Mouse (Mus musculus) hindbrain, embryonic 15.5 days (tissue): Measurements from ENCODE around the gene Pex12. TPM values are rescaled to one million over a fixed set of nuclear protein-coding genes. Genes with fewer than 3 reads are reported as not detected.
"Not testable (repeated sequence)": the region's sequence is repeated elsewhere in the genome, so short reads cannot be mapped to it uniquely, and the experiment has no call there.

Experiments used
- ATAC-seq: fragments of 200-750 bp; cut with Nextera tagmentation; 2 replicates; pipeline ENCODE4 v1.8.0; 2017; ENCODE audit warnings: low read depth, moderate number of reproducible peaks, moderate TSS enrichment; ENCODE audit not compliant: low FRiP score
- H3K27ac ChIP-seq: fragments of 300-500 bp; sonication (generic); replicated peaks from 2 replicates; pipeline ENCODE4 v1.5.1; 2015; ENCODE audit warnings: mild to moderate bottlenecking, inconsistent platforms
- H3K27me3 ChIP-seq: fragments of 300-500 bp; sonication (generic); 2 replicates; pipeline ENCODE4 v1.6.1; 2015; ENCODE audit warnings: control low read depth, inconsistent platforms
- H3K36me3 ChIP-seq: fragments of 300-500 bp; sonication (generic); 2 replicates; pipeline ENCODE4 v1.6.1; 2015; ENCODE audit warnings: control low read depth, inconsistent platforms
- H3K4me1 ChIP-seq: fragments of 300-500 bp; sonication (generic); replicated peaks from 2 replicates; pipeline ENCODE4 v1.6.1; 2015; ENCODE audit warnings: control low read depth, inconsistent platforms
- H3K4me2 ChIP-seq: fragments of 300-500 bp; sonication (generic); 2 replicates; pipeline ENCODE4 v1.6.1; 2015; ENCODE audit warnings: moderate library complexity, mild to moderate bottlenecking, inconsistent platforms
- H3K4me3 ChIP-seq: fragments of 300-500 bp; sonication (generic); 2 replicates; pipeline ENCODE4 v1.5.1; 2015; ENCODE audit warnings: mild to moderate bottlenecking, inconsistent platforms
- H3K9ac ChIP-seq: fragments of 300-500 bp; sonication (generic); 2 replicates; pipeline ENCODE4 v1.6.1; 2015; ENCODE audit warnings: inconsistent platforms
- H3K9me3 ChIP-seq: fragments of 300-500 bp; sonication (generic); 2 replicates; pipeline ENCODE4 v1.6.1; 2016; ENCODE audit warnings: control low read depth, inconsistent platforms
- WGBS: fragments of 180-500 bp; shearing (Covaris S2); methylation state at CpG from one replicate; pipeline ENCODE4 v1.1.7; 2015; 5-methylcytosine and 5-hydroxymethylcytosine counted together
- polyA plus RNA-seq: library from polyadenylated mRNA; unstranded; fragments of >200 nt; fragmentation: Nextera tagmentation; extraction: Ambion mirVana; gene quantifications from 2 replicates; pipeline ENCODE4 v1.2.1, GENCODE M21; 2015

Gene Pex12
- 15.6 and 15.9 TPM in 2 replicates for polyA plus RNA-seq

DNA sequence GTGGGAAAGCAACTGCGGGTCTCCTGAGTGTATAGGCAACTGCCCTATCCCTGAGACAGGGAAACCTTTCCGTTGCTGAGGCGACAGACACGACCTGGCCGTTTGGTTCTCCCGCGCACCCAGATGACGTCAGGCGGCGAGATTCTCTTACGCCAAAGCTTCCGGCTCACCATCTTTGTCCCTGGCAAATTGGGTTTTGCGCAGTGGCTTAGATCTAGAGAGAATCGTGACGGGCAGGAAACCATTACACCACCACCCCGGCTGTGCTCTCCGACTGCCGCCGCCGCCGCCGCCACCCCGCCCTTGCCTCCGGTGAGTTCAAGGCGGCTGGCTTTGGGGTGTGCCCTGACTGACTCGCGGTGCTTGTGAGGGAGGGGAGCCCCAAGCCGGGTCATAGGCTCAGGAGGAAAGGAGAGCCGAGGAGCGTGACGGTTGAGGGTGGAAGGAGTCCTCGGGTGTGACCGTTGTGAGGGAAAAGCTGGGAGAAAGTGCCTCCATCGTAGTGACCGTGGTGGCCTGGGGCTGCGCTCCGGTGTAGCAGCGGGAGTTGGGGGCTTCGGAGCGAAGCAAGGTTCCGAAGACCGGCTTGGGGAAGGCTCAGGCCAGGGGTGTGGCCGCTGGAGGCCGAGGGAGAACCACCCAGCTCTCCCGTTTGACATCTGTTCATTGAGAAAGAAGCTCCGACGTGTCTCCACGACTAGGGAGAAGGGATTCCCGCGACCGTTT lies at the start of gene Pex12:
Gene Pex12, minus strand, starts transcription at position 61 of the 726 bp plus-strand sequence.
- no peaks in the 10 kb centered on the region for H3K36me3 ChIP-seq
- peak within 1 kb of the TSS; percentile 58 for H3K4me2 ChIP-seq
- H3K9me3 ChIP-seq: no peaks in the 10 kb centered on the region
- WGBS: under 1% methylated on average over 51 of the region's 51 CpGs
- H3K4me1 ChIP-seq: peaks cover 56% of the 10 kb centered on the region
- peak; percentile 82 for ATAC-seq
- peak within 1 kb of the TSS; percentile 98 for H3K27ac ChIP-seq
- peak within 1 kb of the TSS; percentile 99 for H3K4me3 ChIP-seq
- H3K27me3 ChIP-seq: no peaks in the 10 kb centered on the region
- peak within 1 kb of the TSS; percentile 100 for H3K9ac ChIP-seq

DNA sequence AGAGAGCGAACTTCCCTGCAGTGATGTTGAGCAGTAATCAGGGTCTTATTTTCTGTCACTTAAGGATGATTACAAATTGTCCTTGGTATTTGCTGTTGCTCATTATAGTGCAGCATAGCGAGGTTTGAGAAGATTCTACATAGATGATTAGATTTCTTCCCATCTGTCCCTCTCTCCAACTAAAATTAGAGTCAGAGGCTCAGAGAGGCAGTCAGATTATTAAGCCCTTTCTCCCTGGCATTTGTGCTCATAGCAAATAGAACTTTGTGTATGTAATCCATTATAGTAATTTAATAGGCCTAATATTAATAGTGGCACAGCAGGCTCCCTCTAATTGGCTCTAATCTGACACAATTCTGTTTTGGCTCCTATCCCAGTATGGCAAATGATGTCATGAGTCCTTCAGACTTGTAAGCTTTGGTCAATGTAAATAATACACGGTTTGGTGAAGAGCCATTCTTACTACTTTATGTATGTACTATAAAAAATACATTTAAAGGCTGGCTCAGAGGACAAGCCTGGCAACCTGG lies 39.4 kb upstream of the Pex12 start:
- Histone ChIP-seq H3K4me1 (no peaks in the 10 kb centered on the region), H3K27me3 (no peaks in the 10 kb centered on the region), H3K4me2 (no peak overlapping the region), H3K36me3 (peaks cover 82% of the 10 kb centered on the region), H3K9me3 (no peaks in the 10 kb centered on the region), H3K9ac (no peak overlapping the region), H3K4me3 (no peak overlapping the region), H3K27ac (no peak overlapping the region)
- WGBS: 82% methylated on average over 3 of the region's 3 CpGs
- ATAC-seq: no peak

DNA sequence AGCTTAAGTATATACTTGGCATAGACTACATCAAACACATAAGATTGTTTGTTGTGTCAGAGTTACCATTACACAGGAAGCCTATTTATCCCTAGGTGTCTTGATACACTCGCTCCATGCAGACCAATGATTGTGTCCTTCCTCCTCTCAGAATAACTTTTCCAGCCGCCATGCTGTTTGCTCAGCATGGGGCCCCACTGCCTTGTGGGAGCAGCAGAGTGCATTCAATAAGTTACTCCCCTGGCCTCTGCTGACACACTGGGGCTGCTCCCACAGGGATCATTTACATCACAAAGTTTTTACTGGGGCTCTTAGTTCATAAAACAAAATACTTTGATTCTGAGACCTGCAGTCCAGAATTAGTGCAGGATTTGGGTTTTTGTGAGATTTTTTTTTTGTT lies 37.3 kb upstream of the Pex12 start:
- H3K4me1 ChIP-seq: no peaks in the 10 kb centered on the region
- H3K4me3 ChIP-seq: no peak overlapping the region
- no peak overlapping the region for H3K27ac ChIP-seq
- peaks cover 87% of the 10 kb centered on the region for H3K36me3 ChIP-seq
- no peak for ATAC-seq
- H3K4me2 ChIP-seq: no peak overlapping the region
- WGBS: 13% methylated on average over 2 of the region's 2 CpGs
- H3K9me3 ChIP-seq: no peaks in the 10 kb centered on the region
- H3K9ac ChIP-seq: no peak overlapping the region
- no peaks in the 10 kb centered on the region for H3K27me3 ChIP-seq

DNA sequence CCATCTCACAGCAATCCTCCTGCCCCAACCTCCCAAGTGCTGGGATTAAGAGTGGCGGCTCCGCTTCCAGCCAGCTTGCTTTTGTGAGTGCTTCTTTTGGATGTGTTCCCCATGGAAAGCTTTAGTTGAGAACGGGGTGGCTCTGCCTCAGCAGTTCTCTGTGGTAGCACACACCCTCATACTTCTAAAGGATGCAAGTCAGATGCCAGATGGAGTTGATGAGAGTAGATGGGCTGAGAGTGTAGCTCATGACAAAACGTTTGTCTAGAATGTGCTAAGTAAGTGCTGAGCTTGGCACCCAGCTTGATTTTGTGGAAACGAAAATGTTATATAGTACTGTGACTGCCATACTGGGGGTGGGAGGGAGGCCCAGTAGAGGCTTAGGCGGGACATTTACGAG lies 33.4 kb upstream of the Pex12 start:
- Histone ChIP-seq H3K9me3 (no peaks in the 10 kb centered on the region), H3K4me2 (no peak overlapping the region), H3K27me3 (no peaks in the 10 kb centered on the region), H3K27ac (no peak overlapping the region), H3K4me1 (no peaks in the 10 kb centered on the region), H3K9ac (no peak overlapping the region), H3K4me3 (no peak overlapping the region), H3K36me3 (peaks cover 71% of the 10 kb centered on the region)
- 91% methylated on average over 7 of the region's 7 CpGs for WGBS
- no peak for ATAC-seq

DNA sequence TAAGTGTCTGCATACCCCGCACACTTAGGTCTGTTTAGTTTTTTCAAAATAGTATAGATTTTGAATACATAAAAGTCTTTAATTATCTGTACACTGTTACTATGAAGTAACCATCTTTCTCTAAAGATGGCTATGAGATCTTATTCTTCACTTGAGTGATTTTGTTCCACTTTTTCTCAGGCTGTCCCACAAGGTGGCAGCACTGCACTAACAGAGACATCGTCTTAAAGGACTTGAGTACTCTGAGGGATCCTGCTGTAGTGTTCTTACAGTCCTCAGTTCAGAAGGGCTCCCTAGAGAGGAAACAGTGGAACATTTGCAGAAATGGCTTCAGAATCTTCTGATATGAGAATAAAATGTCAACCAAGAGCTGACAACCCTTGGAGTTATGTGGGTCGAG lies 25.0 kb upstream of the Pex12 start:
- Histone ChIP-seq H3K9me3 (no peaks in the 10 kb centered on the region), H3K36me3 (peaks cover 64% of the 10 kb centered on the region), H3K4me1 (no peaks in the 10 kb centered on the region), H3K4me2 (no peak overlapping the region), H3K27ac (no peak overlapping the region), H3K9ac (no peak overlapping the region), H3K4me3 (no peak overlapping the region), H3K27me3 (no peaks in the 10 kb centered on the region)
- no peak for ATAC-seq
- 62% methylated on average over 3 of the region's 3 CpGs for WGBS

DNA sequence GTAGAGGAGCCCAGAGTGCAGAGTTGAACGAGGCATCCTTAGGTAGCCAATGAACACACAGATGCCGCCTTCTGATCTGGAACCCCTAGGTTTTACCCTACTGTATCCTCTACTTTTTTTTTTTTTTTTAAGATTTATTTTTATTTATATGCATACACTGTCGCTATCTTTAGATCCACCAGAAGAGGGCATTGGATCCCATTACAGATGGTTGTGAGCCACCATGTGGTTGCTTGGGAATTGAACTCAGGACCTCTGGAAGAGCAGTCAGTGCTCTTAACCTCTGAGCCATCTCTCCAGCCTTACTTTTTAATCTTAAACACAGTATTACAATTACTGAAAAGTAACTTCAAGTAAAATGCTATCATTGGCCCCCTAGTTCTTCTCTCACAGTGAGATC lies 24.3 kb upstream of the Pex12 start:
- H3K27ac ChIP-seq, H3K9ac ChIP-seq, H3K4me2 ChIP-seq, H3K27me3 ChIP-seq, H3K9me3 ChIP-seq, H3K4me3 ChIP-seq, ATAC-seq, H3K4me1 ChIP-seq: not testable (repeated sequence)
- peaks cover 71% of the 10 kb centered on the region for H3K36me3 ChIP-seq
- 84% methylated on average over 3 of the region's 3 CpGs for WGBS

DNA sequence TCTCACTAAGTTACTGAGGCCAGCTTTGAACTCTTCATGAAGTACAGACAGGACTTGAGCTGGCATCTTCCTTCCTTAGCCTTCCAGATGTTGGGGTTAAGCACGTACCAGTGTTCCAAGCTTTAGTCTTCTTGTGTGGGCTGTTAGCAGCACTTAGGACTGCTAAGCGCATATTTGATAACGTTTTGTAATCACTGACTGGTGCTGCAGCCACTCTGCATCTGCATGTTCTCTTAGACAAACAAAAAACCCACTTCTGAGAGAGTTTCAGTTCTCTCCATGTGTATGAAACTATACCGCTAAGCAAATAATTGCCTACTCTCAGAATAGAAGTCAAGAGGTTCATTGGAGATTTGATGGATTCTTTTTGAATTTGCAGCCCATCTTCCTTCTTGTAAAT lies 16.7 kb upstream of the Pex12 start:
- WGBS: 91% methylated on average over 4 of the region's 4 CpGs
- ATAC-seq: no peak
- H3K36me3 ChIP-seq: peaks cover 50% of the 10 kb centered on the region

DNA sequence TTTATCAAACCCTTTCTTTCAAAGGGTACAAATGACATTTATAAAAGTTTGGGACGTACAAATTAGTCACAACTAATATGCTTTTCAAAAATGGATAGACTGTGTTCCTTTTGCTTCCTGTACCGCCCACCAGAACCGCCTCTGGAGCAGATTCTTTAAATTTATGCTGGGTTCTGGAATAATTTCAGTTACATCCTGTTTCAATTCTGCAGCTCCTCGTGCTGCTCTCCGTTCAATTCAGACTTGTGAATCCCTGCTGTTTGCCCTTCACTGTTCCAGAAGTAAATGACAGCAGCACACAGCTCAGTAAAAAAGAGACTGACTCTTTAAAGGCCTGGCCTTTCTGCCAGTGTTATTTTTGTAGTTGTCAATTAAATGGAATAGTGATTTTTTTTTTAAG lies 10.1 kb upstream of the Pex12 start:
- no peaks in the 10 kb centered on the region for H3K27me3 ChIP-seq
- 62% methylated on average over 5 of the region's 5 CpGs for WGBS
- H3K4me3 ChIP-seq: no peak overlapping the region
- H3K4me1 ChIP-seq: 0 out of 2 replicates have a peak, but pooled peaks cover 4% of the 10 kb centered on the region
- peaks cover 32% of the 10 kb centered on the region for H3K36me3 ChIP-seq
- H3K9ac ChIP-seq: no peak overlapping the region
- no peak overlapping the region for H3K27ac ChIP-seq
- no peaks in the 10 kb centered on the region for H3K9me3 ChIP-seq
- no peak overlapping the region for H3K4me2 ChIP-seq
- ATAC-seq: no peak

More for the DNA sequence above, 16.7 kb upstream of the Pex12 start:
- Histone ChIP-seq H3K9ac (no peak overlapping the region), H3K27ac (no peak overlapping the region), H3K4me1 (no peaks in the 10 kb centered on the region), H3K27me3 (no peaks in the 10 kb centered on the region), H3K4me2 (no peak overlapping the region), H3K9me3 (no peaks in the 10 kb centered on the region), H3K4me3 (no peak overlapping the region)

DNA sequence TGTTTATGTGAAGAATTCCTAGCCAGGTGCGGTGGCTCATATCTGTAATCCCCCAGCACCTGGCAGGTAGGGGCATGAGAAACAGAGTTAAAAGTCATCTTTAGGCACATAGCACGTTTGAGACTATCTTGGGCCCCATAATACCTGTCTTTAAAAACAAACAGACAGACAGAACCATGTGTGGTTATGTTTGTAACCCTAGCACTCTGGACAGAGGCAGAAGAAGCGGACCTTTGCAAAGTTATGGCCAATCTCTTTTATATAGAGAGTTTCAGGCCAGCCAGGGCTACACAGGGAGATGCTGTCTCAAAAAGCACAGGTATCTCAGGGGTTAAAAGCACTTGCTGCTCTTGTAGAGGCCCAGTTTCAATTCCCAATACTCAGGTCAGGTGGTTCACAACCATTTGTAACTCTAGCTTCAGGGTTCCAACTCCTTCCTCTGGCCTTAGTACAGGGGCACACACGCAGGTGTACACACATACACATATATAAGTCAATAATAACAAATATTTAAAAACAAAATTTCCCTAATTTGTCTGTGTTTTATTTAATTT lies 4.4 kb upstream of the Pex12 start:
- Histone ChIP-seq H3K9me3 (no peaks in the 10 kb centered on the region), H3K36me3 (peaks cover 19% of the 10 kb centered on the region), H3K27me3 (no peaks in the 10 kb centered on the region), H3K4me3 (no peak overlapping the region), H3K4me2 (no peak overlapping the region), H3K9ac (no peak overlapping the region), H3K27ac (no peak overlapping the region), H3K4me1 (peaks cover 41% of the 10 kb centered on the region)
- WGBS: 88% methylated on average over 4 of the region's 4 CpGs
- ATAC-seq: no peak

DNA sequence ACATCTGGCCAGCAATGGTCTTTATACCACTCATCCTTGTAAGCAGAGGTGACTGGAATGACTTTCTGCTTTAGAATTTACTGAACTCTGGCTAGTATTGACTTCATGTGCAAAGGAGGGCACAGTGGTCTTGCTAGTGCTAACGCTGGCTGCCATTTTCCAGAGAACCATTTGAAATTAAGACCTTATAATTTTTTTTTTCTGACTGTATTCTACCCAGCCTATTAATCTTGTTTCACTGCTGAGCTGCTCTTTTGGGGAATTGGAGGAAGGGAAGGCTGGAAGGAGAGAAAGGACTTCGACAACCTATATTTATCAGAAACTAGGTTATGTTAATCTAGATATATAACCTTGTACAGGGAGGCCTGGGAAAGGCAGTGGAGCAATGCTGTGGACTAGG lies 2.1 kb upstream of the Pex12 start:
- no peak overlapping the region for H3K9ac ChIP-seq
- 92% methylated on average over 2 of the region's 2 CpGs for WGBS
- no peak for ATAC-seq
- no peaks in the 10 kb centered on the region for H3K9me3 ChIP-seq
- H3K36me3 ChIP-seq: peaks cover 10% of the 10 kb centered on the region
- peak overlapping the region; percentile 99 for H3K4me3 ChIP-seq
- H3K4me2 ChIP-seq: peak overlapping the region; percentile 58
- H3K27ac ChIP-seq: no peak overlapping the region
- H3K27me3 ChIP-seq: no peaks in the 10 kb centered on the region
- H3K4me1 ChIP-seq: peaks cover 50% of the 10 kb centered on the region

DNA sequence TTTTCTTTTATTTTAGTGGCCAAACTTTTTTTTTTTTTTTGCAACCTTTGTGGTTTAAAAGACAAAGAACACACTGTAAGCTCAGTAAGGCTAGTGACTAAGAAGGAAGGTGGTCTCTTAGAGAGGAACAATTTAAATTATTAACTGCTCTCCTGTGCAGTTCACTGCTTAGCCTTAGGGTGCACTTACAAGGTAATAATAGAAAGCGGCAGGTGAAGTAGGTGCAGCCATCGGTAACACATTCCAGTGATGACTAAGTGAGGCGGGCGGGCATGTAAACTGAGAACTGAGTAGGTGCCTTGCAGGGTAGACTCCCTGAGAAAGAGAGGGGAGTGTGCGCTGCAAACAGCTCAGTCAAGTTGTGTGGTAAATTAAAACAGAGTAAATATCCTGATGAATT lies 1.4 kb upstream of the Pex12 start:
- H3K4me2 ChIP-seq: peak overlapping the region; percentile 58
- H3K27me3 ChIP-seq: no peaks in the 10 kb centered on the region
- no peak overlapping the region for H3K27ac ChIP-seq
- H3K9ac ChIP-seq: peak overlapping the region; percentile 100
- peak overlapping the region; percentile 99 for H3K4me3 ChIP-seq
- peaks cover 50% of the 10 kb centered on the region for H3K4me1 ChIP-seq
- H3K36me3 ChIP-seq: peaks cover 8% of the 10 kb centered on the region
- H3K9me3 ChIP-seq: no peaks in the 10 kb centered on the region
- WGBS: 62% methylated on average over 5 of the region's 5 CpGs
- no peak for ATAC-seq

DNA sequence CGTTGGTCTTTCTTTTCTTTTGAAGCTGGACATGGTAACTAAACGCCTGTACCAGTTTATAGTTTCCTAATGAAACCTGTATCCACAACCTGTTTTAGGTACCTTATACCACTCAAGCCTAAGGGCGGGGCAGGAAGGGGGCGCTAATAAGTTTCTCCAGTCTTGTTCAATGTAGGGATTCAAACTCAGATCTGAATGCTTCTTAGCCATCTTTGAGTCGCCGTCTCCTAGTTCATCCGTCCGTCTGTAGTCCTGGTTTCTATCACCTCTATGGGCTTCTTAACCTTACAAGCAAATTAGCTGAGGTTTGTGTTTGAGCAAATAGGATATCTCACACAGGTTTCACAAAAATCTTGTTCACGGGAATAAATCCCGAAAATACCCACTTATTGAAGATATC lies 262 bp downstream of the Pex12 start:
- Histone ChIP-seq H3K36me3 (no peaks in the 10 kb centered on the region), H3K27me3 (no peaks in the 10 kb centered on the region), H3K4me3 (peak overlapping the region; percentile 99), H3K4me1 (peaks cover 57% of the 10 kb centered on the region), H3K9me3 (no peaks in the 10 kb centered on the region), H3K9ac (peak overlapping the region; percentile 100), H3K27ac (peak overlapping the region; percentile 98), H3K4me2 (peak overlapping the region; percentile 58)
- 11% methylated on average over 10 of the region's 10 CpGs for WGBS
- no peak for ATAC-seq
